Mouse (Mus musculus): ENCODE data around the gene Plekhs1.

GRCm38 (mm10) chr19:56425492-56425891 is 35.9 kb upstream of the Plekhs1 start:
- no peak for TF ChIP-seq CTCF (IDR thresholded peaks at IDR 0.05; ENCODE audit: borderline replicate concordance, extremely low read depth, insufficient read depth, insufficient read length)
- TF ChIP-seq POLR2A (IDR thresholded peaks at IDR 0.05; ENCODE audit: borderline replicate concordance, extremely low read depth, insufficient read depth, insufficient read length, poor library complexity, severe bottlenecking), result no peak
